Mouse (Mus musculus): ENCODE data around the gene Ruvbl2. TPM values are rescaled to one million over a fixed set of nuclear protein-coding genes. Genes with fewer than 3 reads are reported as not detected.

Ruvbl2 gene
- polyA plus RNA-seq, 1 experiment from 2014 or later: 173 TPM

DNA sequence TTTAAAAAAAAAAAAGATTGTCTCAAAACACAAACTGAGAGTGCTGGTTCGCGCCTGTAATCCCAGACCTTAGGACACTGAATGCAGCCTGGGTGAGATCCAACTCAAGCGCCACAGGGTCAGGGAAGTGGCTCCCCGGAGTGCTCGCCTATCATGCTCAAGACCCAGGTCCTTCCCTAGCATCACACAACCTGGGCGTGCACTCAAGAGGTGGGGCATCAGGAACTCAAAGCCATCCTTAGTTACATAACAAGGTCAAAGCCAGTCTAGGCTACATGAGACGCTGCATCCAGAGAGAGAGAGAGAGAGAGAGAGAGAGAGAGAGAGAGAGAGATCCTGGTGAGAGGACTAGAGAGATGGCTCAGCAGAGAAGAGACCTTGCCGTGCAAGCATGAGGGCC lies 11.3 kb downstream of the Ruvbl2 start:
- H3K4me3 ChIP-seq (ENCODE audit: low read depth, low read length): no peak overlapping the region
- ATAC-seq (ENCODE audit: insufficient read depth) (no peak), DNase-seq (no peak)
- H3K27me3 ChIP-seq (ENCODE audit: insufficient read depth, low read length): no peaks in the 10 kb centered on the region
- H3K4me1 ChIP-seq (ENCODE audit: insufficient read depth): no peaks in the 10 kb centered on the region
- H3K27ac ChIP-seq (ENCODE audit: low read depth): no peak overlapping the region
- 79% methylated on average over 8 of the region's 8 CpGs for WGBS
- TF ChIP-seq CTCF (IDR thresholded peaks at IDR 0.05; ENCODE audit: low read depth): no peak
- H3K9me3 ChIP-seq (ENCODE audit: low read depth, low read length): no peaks in the 10 kb centered on the region
- peaks cover 91% of the 10 kb centered on the region for H3K36me3 ChIP-seq (ENCODE audit: insufficient read depth)
- H3K4me2 ChIP-seq: no peak overlapping the region
- H3K9ac ChIP-seq: no peak overlapping the region

- Histone ChIP-seq H3K36me3 (ENCODE audit: insufficient read depth) (peaks cover 57% of the 10 kb centered on the region), H3K27me3 (ENCODE audit: insufficient read depth, low read length) (peaks cover 27% of the 10 kb centered on the region), H3K27ac (ENCODE audit: low read depth) (no peak overlapping the region), H3K9ac (no peak overlapping the region), H3K4me2 (no peak overlapping the region), H3K4me3 (ENCODE audit: low read depth, low read length) (no peak overlapping the region), H3K4me1 (ENCODE audit: insufficient read depth) (0 out of 2 replicates have a peak, but pooled peaks cover 8% of the 10 kb centered on the region), H3K9me3 (ENCODE audit: low read depth, low read length) (no peaks in the 10 kb centered on the region)
- DNase-seq: no peak
- WGBS: 90% methylated on average over 14 of the region's 14 CpGs
- TF ChIP-seq CTCF (IDR thresholded peaks at IDR 0.05; ENCODE audit: low read depth): no peak
- ATAC-seq (ENCODE audit: insufficient read depth): no peak
Measured at GRCm38 (mm10) chr7:45421194-45421593, 16.7 kb downstream of the Ruvbl2 start.

DNA sequence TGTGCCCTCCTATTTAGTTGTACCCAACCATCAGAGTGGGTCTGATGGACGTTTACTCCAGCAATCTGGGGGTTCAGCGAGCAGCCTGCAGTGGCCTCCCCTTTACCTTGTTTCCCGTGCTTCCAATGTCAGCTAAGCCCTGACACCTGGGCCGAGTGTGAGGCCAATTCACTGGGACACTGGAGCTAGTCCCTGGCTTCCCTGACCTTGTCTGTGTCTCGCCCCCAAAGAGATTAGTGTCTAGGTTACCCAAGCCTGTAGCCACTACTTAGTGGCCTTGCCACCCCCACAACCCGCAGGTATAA lies 17.3 kb downstream of the Ruvbl2 start, which contains the start of gene Lhb:
Lhb (plus strand) TSS at position 206 of the 305 bp plus-strand sequence.
- Histone ChIP-seq H3K27ac (ENCODE audit: low read depth) (no peak within 1 kb of the TSS), H3K4me3 (ENCODE audit: low read depth, low read length) (no peak within 1 kb of the TSS), H3K4me2 (peak within 1 kb of the TSS; percentile 27), H3K4me1 (ENCODE audit: insufficient read depth) (peaks cover 8% of the 10 kb centered on the region; the same call in 1 of the 2 replicates), H3K36me3 (ENCODE audit: insufficient read depth) (peaks cover 51% of the 10 kb centered on the region), H3K27me3 (ENCODE audit: insufficient read depth, low read length) (peaks cover 33% of the 10 kb centered on the region), H3K9ac (no peak within 1 kb of the TSS), H3K9me3 (ENCODE audit: low read depth, low read length) (no peaks in the 10 kb centered on the region)
- WGBS: 54% methylated on average over 6 of the region's 6 CpGs
- no peak for TF ChIP-seq CTCF (IDR thresholded peaks at IDR 0.05; ENCODE audit: low read depth)
- no peak for ATAC-seq (ENCODE audit: insufficient read depth)
- DNase-seq: no peak

DNA sequence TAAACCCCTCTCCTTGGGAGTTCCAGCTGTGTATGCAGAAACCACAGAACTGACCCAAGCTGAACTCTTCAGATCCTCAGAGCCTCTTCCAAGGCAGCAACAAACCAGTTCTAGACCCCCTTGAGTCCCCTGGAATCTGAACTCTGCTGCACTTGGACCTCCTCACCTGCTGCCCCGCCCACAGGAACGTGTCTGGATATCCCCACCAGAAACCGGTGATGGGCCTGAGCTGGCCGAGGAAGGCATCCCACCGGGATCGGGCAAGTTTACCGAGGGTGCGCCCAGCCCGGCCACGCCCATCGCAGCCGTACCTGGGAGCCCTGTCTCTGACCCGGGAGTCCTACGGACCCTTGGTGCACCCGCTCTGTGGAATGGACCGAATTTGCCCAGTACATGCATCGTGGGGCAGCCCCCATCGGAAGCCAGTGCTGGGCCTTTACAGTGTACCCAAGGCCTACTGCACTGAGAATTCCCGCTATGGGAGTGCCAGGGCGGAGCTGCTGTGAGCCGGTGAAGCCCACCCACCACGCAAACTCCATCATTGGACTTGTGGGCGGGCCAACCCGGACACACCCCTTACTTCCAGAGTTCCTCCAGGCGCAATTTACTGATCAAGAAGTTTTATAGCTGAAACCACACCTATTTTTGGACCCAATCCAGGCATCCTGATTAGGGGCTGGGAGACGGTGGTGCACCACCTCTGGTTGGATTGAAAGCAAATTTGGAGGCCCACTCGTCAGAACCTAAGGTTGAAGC lies 17.9 kb downstream of the Ruvbl2 start:
- no peak for TF ChIP-seq CTCF (IDR thresholded peaks at IDR 0.05; ENCODE audit: low read depth)
- peaks cover 38% of the 10 kb centered on the region for H3K27me3 ChIP-seq (ENCODE audit: insufficient read depth, low read length)
- peaks cover 11% of the 10 kb centered on the region; the same call in 1 of the 2 replicates for H3K4me1 ChIP-seq (ENCODE audit: insufficient read depth)
- 9% methylated on average over 27 of the region's 27 CpGs for WGBS
- no peak overlapping the region for H3K4me3 ChIP-seq (ENCODE audit: low read depth, low read length)
- no peak overlapping the region for H3K9ac ChIP-seq
- no peak overlapping the region for H3K27ac ChIP-seq (ENCODE audit: low read depth)
- ATAC-seq (ENCODE audit: insufficient read depth) (peak; percentile 32), DNase-seq (peak; percentile 54)
- peak overlapping the region; percentile 27 for H3K4me2 ChIP-seq
- H3K36me3 ChIP-seq (ENCODE audit: insufficient read depth): peaks cover 46% of the 10 kb centered on the region
- H3K9me3 ChIP-seq (ENCODE audit: low read depth, low read length): no peaks in the 10 kb centered on the region

- TF ChIP-seq CTCF (IDR thresholded peaks at IDR 0.05; ENCODE audit: low read depth): no peak
- peak overlapping the region; percentile 27; the same call in 1 of the 2 replicates for H3K4me2 ChIP-seq
- no peak overlapping the region for H3K9ac ChIP-seq
- ATAC-seq (ENCODE audit: insufficient read depth) (no peak), DNase-seq (no peak)
- H3K4me3 ChIP-seq (ENCODE audit: low read depth, low read length): no peak overlapping the region
- H3K9me3 ChIP-seq (ENCODE audit: low read depth, low read length): no peaks in the 10 kb centered on the region
- H3K27ac ChIP-seq (ENCODE audit: low read depth): no peak overlapping the region
- H3K36me3 ChIP-seq (ENCODE audit: insufficient read depth): peaks cover 26% of the 10 kb centered on the region
- peaks cover 17% of the 10 kb centered on the region; the same call in 1 of the 2 replicates for H3K4me1 ChIP-seq (ENCODE audit: insufficient read depth)
- 9% methylated on average over 13 of the region's 13 CpGs for WGBS
- peaks cover 56% of the 10 kb centered on the region for H3K27me3 ChIP-seq (ENCODE audit: insufficient read depth, low read length)
Measured at GRCm38 (mm10) chr7:45417962-45418492, 19.9 kb downstream of the Ruvbl2 start.

- Histone ChIP-seq H3K9ac (peak overlapping the region; percentile 23; the same call in 1 of the 2 replicates), H3K4me1 (ENCODE audit: insufficient read depth) (peaks cover 17% of the 10 kb centered on the region; the same call in 1 of the 2 replicates), H3K4me2 (peak overlapping the region; percentile 48), H3K4me3 (ENCODE audit: low read depth, low read length) (peak overlapping the region; percentile 15; the same call in 1 of the 2 replicates), H3K27me3 (ENCODE audit: insufficient read depth, low read length) (peaks cover 66% of the 10 kb centered on the region), H3K27ac (ENCODE audit: low read depth) (no peak overlapping the region), H3K9me3 (ENCODE audit: low read depth, low read length) (no peaks in the 10 kb centered on the region), H3K36me3 (ENCODE audit: insufficient read depth) (peaks cover 2% of the 10 kb centered on the region; the same call in 1 of the 2 replicates)
- no peak for DNase-seq
- no peak for TF ChIP-seq CTCF (IDR thresholded peaks at IDR 0.05; ENCODE audit: low read depth)
- no peak for ATAC-seq (ENCODE audit: insufficient read depth)
- 10% methylated on average over 37 of the region's 37 CpGs for WGBS
Measured at GRCm38 (mm10) chr7:45415636-45416035, 22.3 kb downstream of the Ruvbl2 start.

DNA sequence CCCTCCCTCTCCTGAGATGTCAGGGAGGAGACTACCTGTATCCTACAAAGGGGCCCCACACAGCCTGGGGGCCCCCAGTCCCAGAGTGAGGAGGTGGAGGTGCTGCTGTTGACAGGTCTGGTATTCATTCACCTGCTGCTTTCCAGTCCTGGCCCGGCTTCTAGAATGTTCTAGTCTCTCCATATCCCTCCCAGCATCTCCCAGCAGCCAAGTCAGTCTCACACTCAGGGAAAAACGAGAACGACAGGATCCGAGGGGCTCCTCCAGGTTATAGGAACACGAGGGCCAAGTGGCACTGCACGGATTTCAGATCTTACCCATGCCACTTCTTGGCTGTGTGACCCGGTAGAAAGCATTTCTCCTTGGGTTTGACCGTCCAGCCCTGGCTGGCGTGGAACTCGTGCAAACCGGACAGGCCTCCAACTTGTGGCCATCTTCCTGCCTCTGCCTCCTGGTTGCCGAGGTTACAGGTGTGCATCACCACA lies 23.1 kb downstream of the Ruvbl2 start:
- Histone ChIP-seq H3K36me3 (ENCODE audit: insufficient read depth) (no peaks in the 10 kb centered on the region), H3K4me2 (peak overlapping the region; percentile 90), H3K4me1 (ENCODE audit: insufficient read depth) (peaks cover 13% of the 10 kb centered on the region; the same call in 1 of the 2 replicates), H3K9ac (no peak overlapping the region), H3K4me3 (ENCODE audit: low read depth, low read length) (peak overlapping the region; percentile 54; the same call in 1 of the 2 replicates), H3K9me3 (ENCODE audit: low read depth, low read length) (no peaks in the 10 kb centered on the region), H3K27ac (ENCODE audit: low read depth) (no peak overlapping the region), H3K27me3 (ENCODE audit: insufficient read depth, low read length) (peaks cover 68% of the 10 kb centered on the region)
- TF ChIP-seq CTCF (IDR thresholded peaks at IDR 0.05; ENCODE audit: low read depth): no peak
- WGBS: 45% methylated on average over 12 of the region's 12 CpGs
- DNase-seq (no peak), ATAC-seq (ENCODE audit: insufficient read depth) (no peak)
